Mouse (Mus musculus) brain, embryonic 14.5 days (tissue): ENCODE data around the gene C2cd6.

Experiments
- CTCF ChIP-seq: fragments of 200-500 bp; IDR thresholded peaks from 2 replicates; pipeline ENCODE4 v1.5.1; 2012; ENCODE audit warnings: inconsistent platforms, mild to moderate bottlenecking, moderate library complexity, borderline replicate concordance; ENCODE audit not compliant: insufficient read depth, insufficient read length; ENCODE audit errors: extremely low read depth
- POLR2A ChIP-seq: fragments of 200-500 bp; IDR thresholded peaks from 2 replicates; pipeline ENCODE4 v1.6.1; 2012; ENCODE audit warnings: mild to moderate bottlenecking, inconsistent platforms, borderline replicate concordance; ENCODE audit not compliant: poor library complexity, insufficient read depth, insufficient read length, severe bottlenecking; ENCODE audit errors: extremely low read depth

DNA sequence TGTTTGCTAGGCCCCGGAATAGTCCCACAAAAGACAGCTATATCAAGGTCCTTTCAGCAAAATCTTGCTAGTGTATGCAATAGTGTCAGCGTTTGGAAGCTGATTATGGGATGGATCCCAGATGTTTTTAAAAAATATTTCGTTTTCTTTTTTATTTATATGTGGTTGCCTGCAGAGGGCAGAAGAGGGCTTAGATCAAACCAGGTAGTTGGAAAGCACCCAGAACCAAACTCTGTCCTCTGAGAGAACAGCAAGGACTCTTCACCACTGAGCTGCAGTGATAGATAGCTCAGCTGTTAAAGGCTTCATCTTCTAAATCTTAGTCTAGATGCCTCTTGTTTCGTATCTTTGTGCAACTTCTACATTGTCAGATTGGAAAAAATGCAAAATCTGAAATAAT lies 85.5 kb downstream of the C2cd6 start:
- TF ChIP-seq POLR2A (no peak), CTCF (peak; percentile 21; the same call in 1 of the 2 replicates)
